ENCODE assay signal across 26 mouse cellular contexts in the genomic region with DNA sequence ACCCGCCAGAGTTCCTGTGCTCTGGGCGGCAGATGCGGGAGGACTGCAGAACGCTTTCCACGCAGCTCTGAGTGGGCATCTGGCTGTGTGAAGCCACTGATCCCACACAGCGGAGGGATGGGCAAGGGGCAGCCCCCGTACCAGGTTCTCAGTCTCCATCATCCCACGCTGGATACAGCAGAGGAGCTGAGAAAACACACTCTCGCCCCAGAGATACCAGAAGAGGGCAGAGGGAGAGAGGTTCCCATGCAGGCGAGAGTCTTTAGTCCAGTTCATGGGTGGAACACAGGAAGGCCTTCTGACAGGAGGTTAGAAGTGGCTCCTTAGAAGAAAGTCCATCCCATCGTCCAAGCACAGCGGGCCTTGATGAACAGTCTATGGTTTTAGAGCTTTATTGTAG. TPM values are rescaled to one million over a fixed set of nuclear protein-coding genes. Genes with fewer than 3 reads are reported as not detected.
"Had no signal": no experiment of that assay in that cellular context is flagged by ENCODE, and none has a peak within 500 bp of the region (broad histone marks: within the 10 kb centered on the region; RNA-seq: fewer than 3 reads in every experiment).

No protein-coding gene starts in this region.

- DNase-seq: gastrocnemius, adult 2 months; gastrocnemius, postnatal 10 days; gastrocnemius, postnatal 25 days; heart, adult 2 months; heart, postnatal 10 days; heart, postnatal 4 days; kidney, adult 18-20 months; kidney, adult 8-10 months; kidney, postnatal 10 days; kidney, postnatal 25 days; kidney, postnatal 4 days; liver; liver, embryonic 13.5 days had no signal

- H3K4me2 ChIP-seq: heart, embryonic 12.5 days; hindbrain, embryonic 12.5 days; hindbrain, embryonic 14.5 days; intestine, embryonic 15.5 days; limb, embryonic 12.5 days; liver, embryonic 11.5 days; liver, embryonic 13.5 days had no signal

- H3K27me3 ChIP-seq: heart, embryonic 12.5 days; hindbrain, embryonic 12.5 days; intestine, embryonic 15.5 days; liver, embryonic 13.5 days had no signal

- H3K9ac ChIP-seq: heart, embryonic 12.5 days; hindbrain, embryonic 12.5 days; hindbrain, embryonic 14.5 days; intestine, embryonic 15.5 days; limb, embryonic 12.5 days; liver, embryonic 13.5 days had no signal

- H3K9me3 ChIP-seq: hindbrain, embryonic 10.5 days; hindbrain, embryonic 12.5 days; intestine, embryonic 15.5 days; limb, embryonic 10.5 days; limb, embryonic 12.5 days; liver, embryonic 13.5 days had no signal

- ATAC-seq: hindbrain, embryonic 16.5 days; inflammation-experienced regulatory T-cells, adult 6 months; intestine, embryonic 15.5 days; intestine, postnatal 0 days had no signal

- H3K4me3 ChIP-seq: gastrocnemius, adult 2 months; heart, adult 2 months; heart, embryonic 12.5 days; hindbrain, embryonic 10.5 days; hindbrain, embryonic 12.5 days; intestine, embryonic 15.5 days; layer of hippocampus, adult 2 months; left cerebral cortex, adult 2 months; limb, embryonic 10.5 days; limb, embryonic 12.5 days; liver, embryonic 13.5 days had no signal

- H3K27ac ChIP-seq: gastrocnemius, adult 2 months; heart, adult 2 months; hindbrain, embryonic 10.5 days; hindbrain, embryonic 12.5 days; hindbrain, embryonic 14.5 days; intestine, embryonic 15.5 days; layer of hippocampus, adult 2 months; left cerebral cortex, adult 2 months; limb, embryonic 10.5 days; limb, embryonic 12.5 days had no signal

- H3K36me3 ChIP-seq: heart, embryonic 12.5 days; hindbrain, embryonic 10.5 days; hindbrain, embryonic 12.5 days; intestine, embryonic 15.5 days; limb, embryonic 10.5 days; limb, embryonic 12.5 days; liver, embryonic 13.5 days had no signal

RNA-seq across cellular contexts. Expression of a gene that starts 48.7 kb away (rescaled TPM):
- polyA plus RNA-seq: inflammation-experienced regulatory T-cells, adult 6 months had no signal
